Mouse (Mus musculus) layer of hippocampus, adult 9-10 months (tissue): ENCODE data around the gene Insl6.

Source experiments
- DNase-seq: peaks from one replicate; pipeline ENCODE4 v3.0.0; 2022; ENCODE audit warnings: low spot score

Gene Insl6

GRCm38 (mm10) chr19:29287863-29288262 is 37.3 kb downstream of the Insl6 start:
- DNase-seq, result no peak

GRCm38 (mm10) chr19:29285451-29285869 is 39.7 kb downstream of the Insl6 start:
- no peak for DNase-seq

- no peak for DNase-seq
Observed at GRCm38 (mm10) chr19:29278944-29279587, 46.1 kb downstream of the Insl6 start.

GRCm38 (mm10) chr19:29276414-29276813 is 48.7 kb downstream of the Insl6 start:
- DNase-seq, result no peak

GRCm38 (mm10) chr19:29272011-29272809 is 52.9 kb downstream of the Insl6 start:
- no peak for DNase-seq
